Mouse (Mus musculus) brain, adult 10 weeks (tissue): ENCODE data around the gene Pcnt. TPM values are rescaled to one million over a fixed set of nuclear protein-coding genes. Genes with fewer than 3 reads are reported as not detected.

Experiments used
- polyA plus RNA-seq: library from polyadenylated mRNA; stranded (reverse); fragments of 350-450 nt; fragmentation: Illumina TruSeq; extraction: RNeasy Lipid Tissue Mini Kit (QIAGEN cat#74804); gene quantifications from one replicate; pipeline ENCODE4 v1.2.3, GENCODE M21; 2015; ENCODE audit warnings: low read depth, low replicate concordance

Gene Pcnt
- polyA plus RNA-seq: 18.6 TPM

GRCm38 (mm10) chr10:76442178-76443088, at the start of gene Pcnt:
Gene Pcnt (minus strand): TSS chr10:76442786.

GRCm38 (mm10) chr10:76468203-76469162, 25.9 kb upstream of the Pcnt start, which contains the start of the genes Mcm3ap and Ybey:
Gene Mcm3ap (plus strand): TSS chr10:76468927.
Gene Ybey (minus strand): TSS chr10:76469114.

GRCm38 (mm10) chr10:76448851-76449250, 6.3 kb upstream of the Pcnt start, which contains the start of gene 2610028H24Rik:
Gene 2610028H24Rik (plus strand): TSS chr10:76449081.

GRCm38 (mm10) chr10:76440281-76440680, 2.3 kb downstream of the Pcnt start, which contains the start of gene AC141477.1:
Gene AC141477.1 (minus strand): TSS chr10:76440444.

GRCm38 (mm10) chr10:76344711-76345539, 97.7 kb downstream of the Pcnt start, which contains the start of gene Dip2a:
Gene Dip2a (minus strand): TSS chr10:76345291.

Other genes starting within 250 kb of the Pcnt start
- gene Prmt2, start 204.9 kb downstream of the Pcnt start, polyA plus RNA-seq: 70.6 TPM
- 268 TPM for gene S100b, start 188.9 kb downstream of the Pcnt start, polyA plus RNA-seq
- 42.7 TPM for gene Dip2a, start 97.5 kb downstream of the Pcnt start, polyA plus RNA-seq
- gene AC141477.1, start 2.3 kb downstream of the Pcnt start, polyA plus RNA-seq: not detected
- gene 2610028H24Rik, start 6.3 kb upstream of the Pcnt start, polyA plus RNA-seq: not detected
- 37.0 TPM for gene Mcm3ap, start 26.1 kb upstream of the Pcnt start, polyA plus RNA-seq
- gene Ybey, start 26.3 kb upstream of the Pcnt start, polyA plus RNA-seq: 3.3 TPM
- 27.9 TPM for gene Lss, start 88.8 kb upstream of the Pcnt start, polyA plus RNA-seq
- gene Spatc1l, start 119.5 kb upstream of the Pcnt start, polyA plus RNA-seq: not detected
- not detected for gene Ftcd, start 132.9 kb upstream of the Pcnt start, polyA plus RNA-seq
- 8.7 TPM for gene Col6a2, start 180.8 kb upstream of the Pcnt start, polyA plus RNA-seq